Mouse (Mus musculus): ENCODE measurements around the gene Psd.
A peak's percentile ranks its signal among the peaks of the same experiment; 100 is the strongest.

- TF ChIP-seq POLR2A (IDR thresholded peaks at IDR 0.05; ENCODE audit: extremely low read depth, insufficient read depth, low read length) (peak; percentile 77), CTCF (IDR thresholded peaks at IDR 0.05; ENCODE audit: extremely low read depth, insufficient read depth, low read length) (no peak)
Measured at GRCm38 (mm10) chr19:46348761-46349458, 22.0 kb upstream of the Psd start.
